Mouse (Mus musculus) cerebellum, postnatal 10 days (tissue): ENCODE results near the gene Hs6st1.
A peak's percentile ranks its signal among the peaks of the same experiment; 100 is the strongest.
"Not testable (repeated sequence)": the region's sequence is repeated elsewhere in the genome, so short reads cannot be mapped to it uniquely, and the experiment has no call there.

ENCODE experiments used
- DNase-seq, 2 experiments: peaks; one replicate each; pipeline ENCODE4 v3.0.0; 2021; ENCODE audit warnings: mixed read lengths in 2 of 2

Gene Hs6st1

DNA sequence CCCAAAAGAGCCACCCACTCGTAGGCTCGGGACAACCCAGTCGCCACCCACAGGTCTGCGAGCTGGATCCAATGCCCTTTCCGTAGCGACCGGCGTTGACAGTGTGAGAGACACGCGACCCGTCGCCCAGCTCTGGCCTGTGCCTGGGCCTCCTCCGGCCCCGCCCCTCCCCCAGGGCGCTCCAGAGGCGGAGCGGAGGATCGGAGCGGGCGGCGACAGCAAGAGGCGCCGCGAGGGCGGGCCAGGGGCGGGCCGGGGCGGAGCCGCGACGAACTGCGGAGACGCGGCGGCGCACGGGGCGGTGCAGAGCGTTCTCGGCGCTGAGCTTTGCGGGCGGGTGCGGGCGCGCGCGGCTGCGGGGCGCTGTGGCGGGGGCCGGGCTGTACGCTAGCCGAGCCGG lies at the start of gene Hs6st1:
Gene Hs6st1 (plus strand): TSS at position 325 of the 400 bp plus-strand sequence.
- peak; percentile 97 to 98 for DNase-seq

DNA sequence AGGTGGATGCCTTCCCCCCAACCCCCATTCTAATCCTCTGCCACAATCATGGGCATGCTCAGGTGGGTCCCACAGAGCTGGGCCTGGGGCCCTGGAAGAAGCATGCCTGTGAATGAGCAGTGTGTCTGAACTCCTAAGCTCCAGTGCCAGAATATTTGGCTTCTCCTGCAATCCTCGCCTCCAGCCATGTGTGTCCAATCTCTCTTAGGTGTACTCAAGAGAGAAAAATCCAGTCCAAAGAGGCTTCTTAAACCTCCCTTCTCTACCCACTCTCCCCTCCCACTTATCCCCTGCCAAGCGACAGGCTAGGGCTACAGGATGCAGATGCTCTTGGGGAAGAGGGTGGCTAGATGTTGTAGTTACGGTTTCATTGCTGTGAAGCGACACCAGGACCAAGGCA lies 49.6 kb upstream of the Hs6st1 start:
- DNase-seq: no peak

DNA sequence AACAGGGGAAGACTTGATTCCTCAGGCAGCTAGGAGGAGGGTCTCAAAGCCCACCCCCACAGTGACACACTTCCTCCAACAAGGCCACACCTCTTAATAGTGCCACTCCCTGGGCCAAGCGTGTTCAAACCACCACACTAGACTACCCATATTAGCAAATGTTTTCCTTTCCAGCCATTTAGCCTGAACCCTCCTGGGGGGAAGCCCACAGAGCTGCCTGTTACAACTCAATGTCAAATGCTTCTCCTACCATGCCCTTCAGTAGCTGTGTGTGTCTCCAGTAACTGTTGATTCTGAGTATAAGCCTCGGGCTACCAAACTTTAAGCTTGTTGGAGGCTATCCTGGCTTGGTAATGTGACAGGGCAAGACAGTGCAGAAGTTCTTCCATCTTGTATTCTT lies 49.0 kb upstream of the Hs6st1 start:
- no peak for DNase-seq

DNA sequence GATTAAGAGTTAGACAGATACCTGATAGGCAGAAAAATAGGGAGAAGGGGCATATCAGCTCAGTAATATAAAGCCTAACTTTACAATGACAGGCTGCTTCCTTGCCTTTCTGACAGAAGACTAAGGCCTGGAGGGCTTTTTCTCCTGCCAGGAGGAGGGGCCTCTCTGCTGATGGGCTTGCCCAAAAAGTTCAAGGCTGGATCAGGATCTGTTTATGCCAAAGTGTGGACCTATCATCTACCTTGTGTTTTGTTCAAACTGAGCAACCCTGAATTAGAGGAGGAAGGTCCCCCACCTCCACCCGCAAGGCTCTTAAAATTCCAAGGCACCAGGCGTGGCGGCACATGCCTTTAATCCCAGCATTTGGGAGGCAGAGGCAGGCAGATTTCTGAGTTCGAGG lies 47.9 kb upstream of the Hs6st1 start:
- DNase-seq: no peak

DNA sequence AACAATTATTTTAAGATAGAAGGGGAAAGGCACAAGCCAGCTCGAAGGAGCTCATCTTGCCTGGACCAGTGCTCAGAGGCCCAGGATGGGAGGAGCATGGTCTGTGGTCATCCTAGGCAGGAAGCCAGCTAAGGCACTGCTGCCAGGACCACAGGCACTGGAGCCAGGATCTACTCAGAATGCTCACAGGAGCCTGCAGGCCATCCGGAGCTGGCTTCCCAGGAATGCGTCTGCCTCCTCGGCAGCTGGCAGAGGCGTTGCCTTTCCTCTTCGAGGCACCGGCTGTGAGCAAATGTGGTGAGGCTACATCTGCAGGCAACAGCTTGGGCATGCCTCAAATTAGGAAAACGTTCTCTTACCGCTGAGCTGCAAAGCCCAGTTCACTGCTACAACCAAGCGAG lies 37.8 kb upstream of the Hs6st1 start:
- DNase-seq: peak; percentile 95 to 96

DNA sequence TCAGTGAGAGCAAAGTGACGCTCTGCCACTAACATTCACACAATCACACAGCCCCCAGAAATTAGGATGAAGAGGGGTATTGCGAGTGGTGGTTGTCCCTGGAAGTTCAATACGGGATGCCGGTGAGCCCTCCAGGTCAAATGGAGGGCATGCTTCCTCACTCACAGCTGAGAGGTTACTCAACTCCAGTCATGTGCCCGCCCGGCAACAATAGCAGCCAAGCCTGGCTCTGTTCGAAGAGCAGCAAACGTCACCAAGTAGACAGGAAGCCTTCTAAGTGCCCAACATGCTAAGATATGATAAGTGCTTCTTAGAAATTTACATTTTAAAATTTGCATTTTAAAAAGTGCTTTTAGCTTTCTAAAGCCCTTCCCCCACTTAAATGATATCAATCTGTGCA lies 29.4 kb upstream of the Hs6st1 start:
- DNase-seq: no peak

DNA sequence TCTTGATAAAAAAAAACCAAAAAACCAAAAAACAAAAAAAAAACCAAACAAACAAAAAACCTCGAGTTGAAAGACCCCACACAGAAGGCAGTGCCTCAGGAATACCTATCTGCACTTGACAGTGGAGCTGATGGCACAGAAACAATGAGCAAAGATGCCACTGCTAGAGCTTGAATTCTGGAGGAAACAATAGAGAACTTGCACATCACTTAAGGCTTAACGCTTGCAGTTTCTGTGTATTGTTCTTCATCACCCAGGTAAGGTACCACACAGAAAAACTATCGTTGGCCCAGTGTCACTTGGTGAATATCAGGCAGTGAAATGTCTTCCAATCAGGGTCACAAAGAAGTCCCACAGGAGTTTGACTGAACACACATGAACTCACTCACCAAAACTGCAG lies 26.1 kb upstream of the Hs6st1 start:
- no peak for DNase-seq

DNA sequence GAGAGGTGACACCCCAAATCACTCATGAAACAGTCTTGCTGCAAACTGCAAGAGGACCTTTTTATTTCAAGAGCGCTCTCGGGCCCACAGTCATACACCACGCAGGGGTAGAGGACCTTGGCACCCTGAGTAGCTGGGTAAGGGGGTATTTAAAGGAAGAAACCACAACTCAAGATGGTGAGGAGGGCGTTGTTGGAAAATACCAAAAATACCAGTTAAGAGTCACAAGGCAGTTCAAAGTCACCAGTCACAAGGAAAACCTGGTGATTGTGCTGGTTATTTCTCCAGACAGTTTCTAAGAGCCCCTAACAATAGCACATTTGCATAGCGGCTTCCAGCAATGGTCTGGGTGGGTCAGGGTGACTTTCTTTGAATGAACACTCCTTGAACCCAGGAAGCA lies 24.4 kb upstream of the Hs6st1 start:
- not testable (repeated sequence) for DNase-seq

DNA sequence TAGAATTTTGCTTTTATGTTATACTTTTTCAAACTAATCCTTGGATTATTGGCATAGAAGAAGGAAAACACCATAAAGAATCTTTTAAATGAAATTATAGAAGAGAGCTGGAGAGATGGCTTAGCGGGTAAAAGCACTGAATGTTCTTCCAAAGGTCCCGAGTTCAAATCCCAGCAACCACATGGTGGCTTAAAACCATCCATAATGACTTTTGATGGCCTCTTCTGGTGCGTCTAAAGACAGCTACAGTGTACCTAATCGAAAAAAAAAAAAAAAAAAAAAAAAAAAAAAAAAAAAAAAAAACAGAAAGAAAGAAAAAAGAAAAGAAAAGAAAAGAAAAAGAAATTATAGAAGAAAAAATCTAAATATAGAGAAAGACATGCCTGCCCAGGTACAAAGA lies 23.9 kb upstream of the Hs6st1 start:
- no peak for DNase-seq

DNA sequence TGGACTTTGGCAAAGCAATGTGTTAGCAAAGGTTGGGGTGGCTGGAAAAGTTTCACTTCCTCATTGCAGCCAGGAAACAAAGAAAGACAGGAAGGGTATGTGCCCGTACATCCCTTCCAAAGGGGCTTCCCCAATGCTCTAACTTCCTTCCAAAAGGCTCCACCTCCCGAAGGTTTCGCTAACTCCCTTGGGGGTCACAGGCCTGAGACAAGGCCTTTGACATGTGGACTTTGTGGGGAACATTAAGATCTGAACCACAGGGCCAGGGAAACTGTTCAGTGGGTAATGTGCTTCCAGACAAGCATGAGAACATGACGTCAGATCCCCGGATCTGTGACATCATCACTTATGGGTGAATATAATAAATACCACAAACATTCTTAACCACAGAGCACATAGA lies 15.5 kb upstream of the Hs6st1 start:
- DNase-seq: no peak

DNA sequence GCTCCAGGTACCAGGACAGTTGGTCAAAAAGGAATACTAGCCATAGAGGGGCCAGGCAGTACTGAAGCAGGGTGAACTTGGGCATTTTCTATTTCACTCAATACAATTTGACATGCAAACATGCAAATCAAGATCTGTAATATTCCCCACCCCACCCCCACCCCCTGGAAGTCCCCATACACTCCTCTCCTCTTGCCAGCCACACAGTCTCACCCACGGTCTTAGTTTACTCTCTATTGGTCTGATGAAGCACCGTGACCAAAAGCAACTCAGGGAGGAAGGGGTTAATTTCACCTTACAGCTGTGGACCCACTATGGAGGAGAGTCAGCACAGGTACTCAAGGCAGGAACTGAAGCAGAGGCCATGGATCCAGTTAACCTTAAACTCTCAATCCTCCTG lies 14.6 kb upstream of the Hs6st1 start:
- no peak for DNase-seq

DNA sequence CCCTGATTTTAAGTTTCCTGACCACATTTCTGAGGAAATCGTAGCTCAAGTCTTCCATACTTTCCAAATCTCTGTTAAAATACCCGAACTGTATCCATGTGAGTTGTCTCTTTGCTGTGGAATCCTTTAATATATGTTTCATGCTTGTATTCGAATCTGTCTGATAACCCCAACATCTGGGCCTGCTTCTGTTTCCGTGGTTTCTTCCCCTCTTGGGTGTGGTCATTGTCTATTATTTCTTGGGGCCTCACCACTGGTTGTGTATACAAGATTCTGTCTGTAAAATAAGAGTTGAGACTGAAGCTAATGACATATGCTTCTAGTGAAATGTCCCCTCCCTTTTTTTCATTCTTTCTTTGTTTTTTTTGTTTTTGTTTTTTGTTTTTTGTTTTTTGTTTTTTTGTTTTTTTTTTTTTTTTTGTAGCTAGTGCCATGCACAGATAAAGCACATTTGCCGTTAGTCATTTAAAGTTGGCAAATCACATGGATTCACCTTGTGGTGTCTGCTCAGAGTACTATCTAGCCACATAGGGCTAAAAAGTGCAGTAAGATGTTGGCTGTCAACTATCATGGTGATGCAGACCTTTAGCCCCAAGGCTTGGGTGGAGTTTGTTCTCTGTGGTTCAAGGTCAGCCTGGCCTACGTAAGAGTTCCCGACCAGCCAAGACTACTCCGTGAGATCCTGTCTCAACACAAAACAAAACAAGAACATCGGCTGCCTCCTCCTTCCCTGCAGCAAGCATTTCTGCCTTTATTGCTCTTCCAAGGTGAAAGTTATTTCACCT lies 13.8 kb upstream of the Hs6st1 start:
- no peak for DNase-seq

DNA sequence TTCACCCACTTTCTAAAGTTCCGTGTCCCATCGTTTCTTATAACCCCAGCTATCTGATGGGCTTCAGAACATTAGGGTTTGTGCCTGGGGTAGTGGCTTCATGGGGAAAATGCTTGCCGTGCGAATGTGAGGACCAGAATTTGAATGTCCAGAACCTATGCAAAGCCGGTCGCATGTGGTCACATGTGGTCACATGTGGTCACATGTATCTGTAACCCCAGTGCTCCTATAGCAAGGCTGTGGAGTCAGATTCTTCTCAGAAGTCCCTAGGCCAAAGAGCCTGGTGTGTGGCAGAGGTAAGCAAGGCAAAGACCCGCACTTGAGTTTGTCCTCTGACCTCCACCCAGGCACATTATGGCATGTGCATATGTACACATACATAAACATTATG lies 13.2 kb upstream of the Hs6st1 start:
- no peak for DNase-seq

DNA sequence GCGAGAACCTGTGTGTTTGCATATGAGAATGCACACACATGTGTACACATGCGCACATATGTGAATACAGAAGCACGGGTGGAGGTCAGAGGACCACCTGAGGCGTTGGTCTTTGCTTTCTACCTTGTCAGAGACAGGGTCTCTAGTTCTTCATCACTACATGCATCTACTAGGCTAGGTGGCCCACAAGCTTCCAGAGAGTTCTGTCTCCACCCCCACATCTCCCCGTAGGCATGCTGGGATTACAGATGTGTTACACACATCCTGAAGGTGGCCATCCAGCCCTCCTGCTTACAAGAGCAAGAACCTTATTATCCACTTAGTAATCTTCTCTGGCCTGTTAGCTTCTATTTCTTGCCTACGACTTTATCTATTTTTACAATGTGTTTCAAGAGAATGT lies 8.8 kb upstream of the Hs6st1 start:
- DNase-seq: no peak

DNA sequence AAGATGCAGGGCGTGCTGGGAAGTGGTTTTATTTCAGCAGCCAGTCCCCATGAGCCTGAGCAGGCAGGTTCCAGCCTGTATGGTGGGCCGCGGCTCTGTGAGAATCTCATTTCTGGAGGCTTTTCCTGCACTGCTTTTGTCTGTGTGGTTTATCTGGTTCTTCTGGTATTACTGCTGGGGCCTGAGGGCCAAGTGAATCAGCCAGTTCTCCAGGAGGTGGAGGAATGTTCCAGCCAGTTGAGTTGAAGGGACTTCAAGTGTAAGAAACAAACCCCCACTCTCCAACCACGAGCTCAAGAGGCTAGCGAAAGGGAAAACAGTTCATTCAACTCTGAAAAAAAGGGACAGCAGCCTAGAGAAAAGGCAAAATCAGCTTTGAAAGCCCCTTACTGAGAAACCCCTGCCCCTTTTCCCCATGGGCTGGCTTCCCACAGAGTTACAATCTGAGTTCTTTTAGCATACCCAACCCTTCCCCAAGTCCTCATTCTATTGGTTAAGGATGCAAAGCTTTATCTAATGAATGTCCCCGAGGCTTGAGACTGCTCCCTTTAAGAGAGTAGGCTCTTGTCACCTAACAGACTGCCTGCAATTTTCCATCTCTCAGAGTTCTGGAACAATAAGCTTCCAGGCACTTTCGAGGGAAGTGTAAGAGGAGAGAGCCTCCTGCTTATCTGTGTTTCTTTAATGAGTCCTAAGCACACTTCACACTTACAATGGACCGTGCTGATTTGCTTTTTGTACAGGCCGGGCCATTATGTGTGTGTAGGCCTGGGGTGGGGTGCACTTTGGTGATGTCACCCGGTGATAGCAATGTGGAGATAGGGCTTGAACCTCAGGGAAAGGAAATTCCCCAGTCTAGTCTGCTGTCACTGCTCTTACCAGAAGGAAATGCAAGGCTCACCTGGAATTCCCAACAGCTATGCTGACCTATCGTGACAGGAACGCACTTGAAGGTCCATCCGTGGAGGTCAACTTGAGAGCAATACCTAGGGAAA lies 7.9 kb upstream of the Hs6st1 start:
- no peak for DNase-seq

DNA sequence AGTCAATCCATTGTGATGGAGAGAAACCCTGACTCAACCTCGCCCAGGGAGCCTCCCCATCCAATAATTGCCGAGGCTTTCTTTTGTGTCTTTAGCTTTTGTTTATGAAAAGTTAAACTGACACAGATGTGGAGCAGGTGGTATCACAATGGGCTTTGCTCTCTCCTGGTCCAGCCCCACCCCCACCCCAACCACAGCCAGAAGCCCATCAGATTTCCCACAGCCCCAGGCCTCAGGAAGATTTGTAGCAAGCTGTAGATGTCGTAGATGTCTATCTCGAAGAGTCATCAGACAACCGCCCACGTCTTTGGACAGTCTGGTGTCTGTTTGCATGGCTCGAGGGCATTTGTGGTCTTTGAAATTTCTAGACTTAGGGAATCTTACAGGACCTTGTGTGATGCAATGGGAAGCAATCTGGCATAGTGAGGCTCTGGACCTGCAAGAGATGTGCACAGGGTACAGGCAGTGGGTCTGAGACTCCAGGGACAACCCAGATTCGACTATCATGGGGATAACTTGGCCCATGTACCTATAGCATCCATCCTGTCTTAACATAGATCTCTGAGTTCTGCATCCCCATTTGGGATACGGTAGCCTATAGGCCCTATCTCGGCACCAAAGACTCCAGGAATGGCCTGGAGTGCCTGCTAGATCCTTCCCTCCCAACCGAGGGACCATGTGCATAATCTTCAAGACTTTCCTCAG lies 6.8 kb upstream of the Hs6st1 start:
- no peak for DNase-seq

DNA sequence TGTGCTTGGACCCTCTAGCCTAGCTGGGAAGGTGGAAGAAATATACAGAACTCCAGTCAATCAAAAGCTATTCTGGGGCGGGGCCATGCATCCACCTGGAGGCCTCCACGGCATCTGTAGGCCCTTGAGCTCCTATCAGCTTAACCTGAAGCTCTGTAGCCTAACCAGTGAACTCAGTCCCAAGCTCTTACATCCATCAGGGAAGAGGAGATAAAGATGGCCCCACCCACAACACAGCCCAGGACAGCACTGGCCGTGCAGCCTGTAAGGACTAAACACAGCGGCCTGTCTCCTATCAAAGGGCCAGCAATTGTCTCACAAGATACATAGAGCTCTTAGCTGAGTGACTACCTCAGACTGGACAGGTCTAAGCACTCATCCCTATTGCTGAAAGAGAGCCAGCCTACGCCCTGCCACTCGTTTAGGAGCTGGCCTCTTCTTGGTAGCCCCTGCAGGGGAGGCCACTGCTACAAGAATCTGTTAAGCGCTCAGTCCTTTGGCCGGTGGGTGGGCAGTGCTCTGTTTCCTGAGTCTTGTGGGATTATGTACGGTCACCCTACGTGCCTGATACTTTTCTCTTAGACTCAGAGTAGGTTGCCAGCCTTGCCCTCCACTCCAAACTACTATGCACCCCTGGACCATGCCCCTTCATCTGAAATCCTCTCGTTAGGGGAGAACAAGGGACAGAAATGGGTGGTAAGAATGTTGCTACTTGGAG lies 6.0 kb upstream of the Hs6st1 start:
- no peak for DNase-seq

DNA sequence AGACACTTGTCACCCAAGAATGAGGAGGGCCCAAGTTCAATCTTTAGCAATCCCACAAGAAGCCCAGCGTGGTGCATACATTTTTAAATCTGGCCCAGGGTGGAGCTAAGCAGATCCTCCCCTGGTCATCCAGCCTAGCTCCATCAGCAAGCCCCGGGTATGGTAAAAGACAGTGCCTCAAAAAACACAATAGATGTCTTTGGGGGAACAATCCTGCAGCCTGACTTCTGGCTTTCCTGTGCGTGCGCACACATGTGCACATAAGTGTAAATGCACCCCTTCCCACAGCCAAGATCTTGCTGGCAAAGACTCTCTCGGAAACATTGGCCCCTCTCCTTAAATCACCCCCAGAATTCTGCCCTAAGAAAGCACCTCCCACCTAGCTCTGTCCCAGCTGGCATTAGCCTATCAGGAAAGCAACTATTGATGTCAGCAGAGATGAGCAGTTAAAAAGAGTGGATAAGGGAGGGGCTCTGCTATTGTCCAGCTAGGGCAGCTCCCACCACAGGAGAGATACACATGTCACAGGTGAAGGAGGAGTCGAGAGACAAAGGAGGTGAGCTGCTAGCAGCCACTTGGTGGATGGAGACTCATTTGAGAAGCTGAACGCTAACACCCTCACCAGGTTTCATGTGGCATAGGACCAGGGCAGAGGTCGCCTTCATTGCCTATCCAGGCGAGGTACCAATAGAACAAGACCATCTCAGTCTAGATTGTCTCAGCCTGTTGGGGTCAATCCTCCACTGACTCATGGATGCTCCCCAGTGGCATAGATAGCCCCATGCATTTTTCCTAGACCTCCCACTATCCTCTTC lies 5.2 kb upstream of the Hs6st1 start:
- no peak for DNase-seq

DNA sequence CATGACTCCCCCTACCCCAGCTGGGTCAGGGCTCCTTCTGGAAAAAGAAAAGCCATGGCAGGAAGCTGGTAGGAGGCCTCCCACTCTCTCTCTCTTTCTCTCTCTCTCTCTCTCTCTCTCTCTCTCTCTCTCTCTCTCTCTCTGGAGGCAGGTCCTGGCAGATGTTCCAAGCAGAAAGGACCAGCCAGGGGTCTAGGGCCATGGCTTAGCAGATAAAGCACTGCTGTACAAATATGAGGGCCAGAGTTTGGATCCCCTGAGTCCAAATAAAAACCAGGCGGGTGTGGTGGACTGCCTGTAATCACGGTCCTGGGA lies 4.6 kb upstream of the Hs6st1 start:
- no peak for DNase-seq

DNA sequence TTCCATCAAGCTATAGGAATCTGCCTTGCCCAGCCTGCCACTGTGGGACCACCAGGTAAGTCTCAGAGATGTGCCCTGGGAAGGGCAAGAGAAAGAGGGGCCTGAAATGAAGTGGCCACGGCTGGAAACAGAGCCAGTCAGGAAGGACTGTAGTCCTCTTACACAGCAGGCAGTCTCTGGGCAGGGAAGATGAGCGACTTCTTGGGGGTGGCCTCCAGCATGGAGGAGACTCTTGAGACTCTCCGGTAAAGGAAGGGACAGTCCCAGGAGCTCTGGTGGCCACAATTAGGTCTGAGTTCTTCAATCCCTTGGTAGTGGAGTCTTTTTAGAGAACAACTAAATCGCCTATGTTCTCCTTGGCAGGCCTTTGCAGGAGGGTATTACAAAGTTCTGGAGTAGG lies 4.0 kb upstream of the Hs6st1 start:
- no peak for DNase-seq

DNA sequence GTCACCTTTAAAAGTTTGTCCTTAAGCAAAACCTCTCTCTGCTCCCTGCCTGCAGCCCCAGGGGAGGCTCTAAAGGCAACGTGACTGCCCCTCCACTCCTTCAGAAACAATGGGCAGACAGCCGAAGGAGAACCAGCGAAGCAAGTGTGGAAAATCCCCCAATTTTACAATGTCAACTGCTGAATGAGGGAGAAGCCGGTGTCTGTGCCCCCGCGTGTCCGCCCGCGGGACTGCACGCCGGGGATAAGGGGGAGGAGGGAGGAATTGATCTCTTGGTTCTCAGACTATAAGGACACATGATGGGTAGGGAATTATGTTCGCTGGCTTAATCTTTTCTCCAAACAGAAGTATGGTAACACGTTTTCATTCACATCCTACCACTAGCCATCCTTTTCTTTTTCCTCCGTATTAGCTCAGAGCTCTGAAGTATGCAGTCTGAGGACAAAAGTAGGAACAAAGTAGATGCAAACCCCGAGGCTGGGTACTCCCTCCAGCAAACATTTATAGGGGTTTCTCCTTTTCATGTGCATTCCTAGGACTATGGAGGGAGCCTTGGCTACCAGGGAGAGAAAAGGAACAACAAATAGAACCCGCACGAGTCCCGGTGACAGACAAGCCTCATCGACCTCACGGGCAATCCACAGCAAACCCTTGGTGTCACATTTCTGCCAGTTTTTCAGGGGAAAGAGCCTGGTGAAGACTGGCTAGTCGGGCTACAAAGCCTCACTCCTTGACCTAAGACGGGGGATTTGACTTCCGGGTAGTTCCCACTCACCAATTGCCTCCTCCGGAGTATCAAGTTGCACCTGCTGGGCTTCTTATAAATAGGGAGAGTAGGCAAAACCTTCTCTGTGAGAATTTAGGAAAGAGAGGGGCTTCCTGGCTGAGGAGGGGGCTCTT lies 3.1 kb upstream of the Hs6st1 start:
- DNase-seq: peak; percentile 96
